Mouse (Mus musculus): ENCODE measurements around the gene Stim2. TPM values are rescaled to one million over a fixed set of nuclear protein-coding genes. Genes with fewer than 3 reads are reported as not detected.
A peak's percentile ranks its signal among the peaks of the same experiment; 100 is the strongest.

The Stim2 gene
- polyA plus RNA-seq, 1 experiment from 2014 or later, result 31.3 TPM

GRCm38 (mm10) chr5:53967560-53967959 lies 30.7 kb upstream of the Stim2 start:
- H3K4me1 ChIP-seq, result no peaks in the 10 kb centered on the region
- ATAC-seq (ENCODE audit: low FRiP score), result no peak

GRCm38 (mm10) chr5:53970178-53970577 lies 28.1 kb upstream of the Stim2 start:
- Histone ChIP-seq H3K4me2 (no peak overlapping the region), H3K4me3 (replicated peaks) (no peak overlapping the region), H3K4me1 (no peaks in the 10 kb centered on the region), H3K9ac (replicated peaks) (no peak overlapping the region), H3K36me3 (no peaks in the 10 kb centered on the region), H3K9me3 (replicated peaks) (no peaks in the 10 kb centered on the region), H3K27ac (replicated peaks) (no peak overlapping the region), H3K27me3 (replicated peaks) (no peaks in the 10 kb centered on the region)
- no peak for ATAC-seq (ENCODE audit: low FRiP score)
- 88% methylated on average over 7 of the region's 7 CpGs for WGBS

More at GRCm38 (mm10) chr5:53967560-53967959, 30.7 kb upstream of the Stim2 start:
- Histone ChIP-seq H3K9ac (replicated peaks) (no peak overlapping the region), H3K4me2 (no peak overlapping the region), H3K36me3 (no peaks in the 10 kb centered on the region), H3K27ac (replicated peaks) (no peak overlapping the region), H3K4me3 (replicated peaks) (no peak overlapping the region), H3K9me3 (replicated peaks) (no peaks in the 10 kb centered on the region), H3K27me3 (replicated peaks) (no peaks in the 10 kb centered on the region)
- 86% methylated on average over 2 of the region's 2 CpGs for WGBS

- no peak for ATAC-seq (ENCODE audit: low FRiP score)
- H3K36me3 ChIP-seq, result no peaks in the 10 kb centered on the region
- no peaks in the 10 kb centered on the region for H3K27me3 ChIP-seq (replicated peaks)
- no peak overlapping the region for H3K9ac ChIP-seq (replicated peaks)
- H3K4me2 ChIP-seq, result no peak overlapping the region
- H3K27ac ChIP-seq (replicated peaks), result no peak overlapping the region
- H3K4me1 ChIP-seq, result no peaks in the 10 kb centered on the region
- no peak overlapping the region for H3K4me3 ChIP-seq (replicated peaks)
- 82% methylated on average over 4 of the region's 4 CpGs for WGBS
- no peaks in the 10 kb centered on the region for H3K9me3 ChIP-seq (replicated peaks)
Measured at GRCm38 (mm10) chr5:53971201-53971600, 27.1 kb upstream of the Stim2 start.

GRCm38 (mm10) chr5:53972905-53973304 lies 25.4 kb upstream of the Stim2 start:
- Histone ChIP-seq H3K9me3 (replicated peaks) (no peaks in the 10 kb centered on the region), H3K4me2 (no peak overlapping the region), H3K36me3 (no peaks in the 10 kb centered on the region), H3K4me3 (replicated peaks) (no peak overlapping the region), H3K9ac (replicated peaks) (no peak overlapping the region), H3K27me3 (replicated peaks) (no peaks in the 10 kb centered on the region), H3K27ac (replicated peaks) (no peak overlapping the region), H3K4me1 (no peaks in the 10 kb centered on the region)
- ATAC-seq (ENCODE audit: low FRiP score), result no peak
- 50% methylated on average over 4 of the region's 4 CpGs for WGBS

GRCm38 (mm10) chr5:53976497-53976896 lies 21.8 kb upstream of the Stim2 start:
- ATAC-seq (ENCODE audit: low FRiP score), result no peak
- Histone ChIP-seq H3K9me3 (replicated peaks) (no peaks in the 10 kb centered on the region), H3K36me3 (no peaks in the 10 kb centered on the region), H3K4me1 (no peaks in the 10 kb centered on the region), H3K27me3 (replicated peaks) (no peaks in the 10 kb centered on the region), H3K4me2 (no peak overlapping the region), H3K27ac (replicated peaks) (no peak overlapping the region), H3K4me3 (replicated peaks) (no peak overlapping the region), H3K9ac (replicated peaks) (no peak overlapping the region)
- WGBS, result 94% methylated on average over 16 of the region's 16 CpGs

- WGBS, result 91% methylated on average over 8 of the region's 8 CpGs
- Histone ChIP-seq H3K4me3 (replicated peaks) (no peak overlapping the region), H3K9me3 (replicated peaks) (no peaks in the 10 kb centered on the region)
Measured at GRCm38 (mm10) chr5:53977060-53977459, 21.2 kb upstream of the Stim2 start.

GRCm38 (mm10) chr5:53983358-53983757 lies 14.9 kb upstream of the Stim2 start:
- Histone ChIP-seq H3K27me3 (replicated peaks) (no peaks in the 10 kb centered on the region), H3K27ac (replicated peaks) (no peak overlapping the region), H3K9me3 (replicated peaks) (no peaks in the 10 kb centered on the region), H3K36me3 (no peaks in the 10 kb centered on the region), H3K4me1 (no peaks in the 10 kb centered on the region), H3K4me3 (replicated peaks) (no peak overlapping the region), H3K4me2 (no peak overlapping the region), H3K9ac (replicated peaks) (no peak overlapping the region)
- no peak for ATAC-seq (ENCODE audit: low FRiP score)
- 93% methylated on average over 4 of the region's 4 CpGs for WGBS

More at GRCm38 (mm10) chr5:53977060-53977459, 21.2 kb upstream of the Stim2 start:
- Histone ChIP-seq H3K4me1 (no peaks in the 10 kb centered on the region), H3K9ac (replicated peaks) (no peak overlapping the region), H3K4me2 (no peak overlapping the region), H3K27me3 (replicated peaks) (no peaks in the 10 kb centered on the region), H3K27ac (replicated peaks) (no peak overlapping the region), H3K36me3 (no peaks in the 10 kb centered on the region)
- no peak for ATAC-seq (ENCODE audit: low FRiP score)

GRCm38 (mm10) chr5:53985632-53986031 lies 12.7 kb upstream of the Stim2 start:
- H3K9ac ChIP-seq (replicated peaks), result no peak overlapping the region
- no peaks in the 10 kb centered on the region for H3K9me3 ChIP-seq (replicated peaks)
- H3K27ac ChIP-seq (replicated peaks), result no peak overlapping the region
- no peaks in the 10 kb centered on the region for H3K27me3 ChIP-seq (replicated peaks)
- no peak overlapping the region for H3K4me2 ChIP-seq
- H3K36me3 ChIP-seq, result no peaks in the 10 kb centered on the region
- no peak overlapping the region for H3K4me3 ChIP-seq (replicated peaks)
- WGBS, result 91% methylated on average over 3 of the region's 3 CpGs
- no peak for ATAC-seq (ENCODE audit: low FRiP score)
- no peaks in the 10 kb centered on the region for H3K4me1 ChIP-seq

GRCm38 (mm10) chr5:53987496-53987895 lies 10.8 kb upstream of the Stim2 start:
- Histone ChIP-seq H3K4me1 (no peaks in the 10 kb centered on the region), H3K27ac (replicated peaks) (no peak overlapping the region), H3K9me3 (replicated peaks) (no peaks in the 10 kb centered on the region), H3K27me3 (replicated peaks) (no peaks in the 10 kb centered on the region), H3K9ac (replicated peaks) (no peak overlapping the region), H3K4me3 (replicated peaks) (no peak overlapping the region), H3K36me3 (no peaks in the 10 kb centered on the region), H3K4me2 (no peak overlapping the region)
- no peak for ATAC-seq (ENCODE audit: low FRiP score)
- 81% methylated on average over 1 of the region's 1 CpGs for WGBS

GRCm38 (mm10) chr5:53988053-53988452 lies 10.2 kb upstream of the Stim2 start:
- Histone ChIP-seq H3K4me1 (no peaks in the 10 kb centered on the region), H3K9ac (replicated peaks) (no peak overlapping the region), H3K4me3 (replicated peaks) (no peak overlapping the region), H3K27me3 (replicated peaks) (no peaks in the 10 kb centered on the region), H3K27ac (replicated peaks) (no peak overlapping the region), H3K36me3 (no peaks in the 10 kb centered on the region), H3K9me3 (replicated peaks) (no peaks in the 10 kb centered on the region), H3K4me2 (no peak overlapping the region)
- 86% methylated on average over 1 of the region's 1 CpGs for WGBS
- no peak for ATAC-seq (ENCODE audit: low FRiP score)

- Histone ChIP-seq H3K4me1 (peaks cover 13% of the 10 kb centered on the region), H3K4me3 (replicated peaks) (no peak overlapping the region), H3K9me3 (replicated peaks) (no peaks in the 10 kb centered on the region), H3K27ac (replicated peaks) (no peak overlapping the region), H3K36me3 (no peaks in the 10 kb centered on the region), H3K27me3 (replicated peaks) (no peaks in the 10 kb centered on the region), H3K4me2 (no peak overlapping the region), H3K9ac (replicated peaks) (no peak overlapping the region)
- ATAC-seq (ENCODE audit: low FRiP score), result no peak
- WGBS, result 48% methylated on average over 7 of the region's 7 CpGs
Measured at GRCm38 (mm10) chr5:53992616-53993015, 5.7 kb upstream of the Stim2 start.

GRCm38 (mm10) chr5:53994576-53994975 lies 3.7 kb upstream of the Stim2 start:
- Histone ChIP-seq H3K4me3 (replicated peaks) (no peak overlapping the region), H3K27me3 (replicated peaks) (no peaks in the 10 kb centered on the region), H3K4me1 (peaks cover 20% of the 10 kb centered on the region), H3K9me3 (replicated peaks) (no peaks in the 10 kb centered on the region), H3K36me3 (no peaks in the 10 kb centered on the region), H3K27ac (replicated peaks) (no peak overlapping the region), H3K4me2 (peak overlapping the region; percentile 87), H3K9ac (replicated peaks) (no peak overlapping the region)
- no peak for ATAC-seq (ENCODE audit: low FRiP score)
- WGBS, result 81% methylated on average over 4 of the region's 4 CpGs

GRCm38 (mm10) chr5:53995316-53995715 lies 3.0 kb upstream of the Stim2 start:
- H3K4me1 ChIP-seq, result peaks cover 27% of the 10 kb centered on the region
- no peaks in the 10 kb centered on the region for H3K27me3 ChIP-seq (replicated peaks)
- peak overlapping the region; percentile 48; the same call in 1 of the 2 replicates for H3K9ac ChIP-seq (replicated peaks)
- under 1% methylated on average over 34 of the region's 34 CpGs for WGBS
- no peaks in the 10 kb centered on the region for H3K9me3 ChIP-seq (replicated peaks)
- H3K4me3 ChIP-seq (replicated peaks), result peak overlapping the region; percentile 52
- H3K36me3 ChIP-seq, result no peaks in the 10 kb centered on the region
- no peak overlapping the region for H3K27ac ChIP-seq (replicated peaks)
- peak; percentile 63 for ATAC-seq (ENCODE audit: low FRiP score)
- peak overlapping the region; percentile 87 for H3K4me2 ChIP-seq
